Mouse (Mus musculus) heart, postnatal 0 days (tissue): ENCODE measurements around the gene Insc. TPM values are rescaled to one million over a fixed set of nuclear protein-coding genes. Genes with fewer than 3 reads are reported as not detected.
A peak's percentile ranks its signal among the peaks of the same experiment; 100 is the strongest.

Source experiments
- ATAC-seq: fragments of 200-750 bp; cut with Nextera tagmentation; 2 replicates; pipeline ENCODE4 v1.8.0; 2017; ENCODE audit warnings: low read depth, moderate number of reproducible peaks, moderate library complexity; ENCODE audit not compliant: insufficient read depth
- DNase-seq: peaks from one replicate; pipeline ENCODE4 v3.0.0-alpha.2; 2016; ENCODE audit warnings: low spot score
- H3K27ac ChIP-seq: fragments of 300-500 bp; sonication (generic); 2 replicates; pipeline ENCODE4 v1.5.1; 2014; ENCODE audit warnings: low read depth, mild to moderate bottlenecking
- H3K27me3 ChIP-seq: fragments of 300-500 bp; sonication (generic); 2 replicates; pipeline ENCODE4 v1.6.1; 2014; ENCODE audit warnings: low read length, mixed read lengths; ENCODE audit not compliant: control insufficient read depth, insufficient read depth
- H3K36me3 ChIP-seq: fragments of 300-500 bp; sonication (generic); replicated peaks from 2 replicates; pipeline ENCODE4 v1.6.1; 2014; ENCODE audit warnings: low read length, mixed read lengths; ENCODE audit not compliant: control insufficient read depth, insufficient read depth
- H3K4me1 ChIP-seq: fragments of 300-500 bp; sonication (generic); 2 replicates; pipeline ENCODE4 v1.6.1; 2014; ENCODE audit warnings: antibody characterized with exemption; ENCODE audit not compliant: control insufficient read depth, insufficient read depth
- H3K4me2 ChIP-seq: fragments of 300-500 bp; sonication (generic); 2 replicates; pipeline ENCODE4 v1.6.1; 2014; ENCODE audit warnings: low read depth, mild to moderate bottlenecking, low read length, moderate library complexity
- H3K4me3 ChIP-seq: fragments of 300-500 bp; sonication (generic); 2 replicates; pipeline ENCODE4 v1.5.1; 2014; ENCODE audit warnings: low read depth, low read length
- H3K9ac ChIP-seq: fragments of 300-500 bp; sonication (generic); replicated peaks from 2 replicates; pipeline ENCODE4 v1.6.1; 2014; ENCODE audit warnings: low read depth, low read length, mixed read lengths
- H3K9me3 ChIP-seq: fragments of 300-500 bp; sonication (generic); replicated peaks from 2 replicates; pipeline ENCODE4 v1.6.1; 2016; ENCODE audit warnings: low read length; ENCODE audit not compliant: control insufficient read depth
- CTCF ChIP-seq: IDR thresholded peaks from 2 replicates; pipeline ENCODE4 v1.5.1; 2016; ENCODE audit warnings: antibody characterized with exemption, control low read depth, low read depth
- EP300 ChIP-seq: IDR thresholded peaks from 2 replicates; pipeline ENCODE4 v1.6.1; 2016; ENCODE audit warnings: antibody characterized with exemption, low read depth
- WGBS: fragments of 180-500 bp; shearing (Covaris S2); extraction: QIAGEN DNeasy Blood & Tissue Kit; methylation state at CpG from one replicate; pipeline ENCODE4 v1.1.7; 2014; 5-methylcytosine and 5-hydroxymethylcytosine counted together
- polyA plus RNA-seq: library from polyadenylated mRNA; unstranded; fragments of >200 nt; fragmentation: Nextera tagmentation; extraction: Ambion mirVana; gene quantifications from 2 replicates; pipeline ENCODE4 v1.2.1, GENCODE M21; 2015
- total RNA-seq: library from RNA; depleted of rRNA; stranded (reverse); fragments of >200 nt; gene quantifications from 2 replicates; pipeline ENCODE4 v1.2.3, GENCODE M21; 2014; ENCODE audit warnings: low replicate concordance

Insc gene
- total and polyA plus RNA-seq, 2 experiments from 2014 or later: 3.2 to 16.8 TPM

- Histone ChIP-seq H3K9me3 (peaks cover 5% of the 10 kb centered on the region; the same call in 1 of the 2 replicates), H3K4me2 (no peak overlapping the region), H3K9ac (no peak overlapping the region), H3K4me3 (no peak overlapping the region), H3K36me3 (no peaks in the 10 kb centered on the region), H3K27ac (no peak overlapping the region), H3K27me3 (no peaks in the 10 kb centered on the region), H3K4me1 (no peaks in the 10 kb centered on the region)
- no peak for DNase-seq
- ATAC-seq: no peak
- TF ChIP-seq CTCF (no peak), EP300 (no peak)
- WGBS: 77% methylated on average over 2 of the region's 2 CpGs
Measured at GRCm38 (mm10) chr7:114794400-114794799, 50.9 kb downstream of the Insc start.

GRCm38 (mm10) chr7:114802576-114802975, 59.1 kb downstream of the Insc start:
- no peaks in the 10 kb centered on the region for H3K4me1 ChIP-seq
- no peak overlapping the region for H3K4me3 ChIP-seq
- no peaks in the 10 kb centered on the region for H3K36me3 ChIP-seq
- DNase-seq (no peak), ATAC-seq (no peak)
- no peaks in the 10 kb centered on the region for H3K27me3 ChIP-seq
- H3K9me3 ChIP-seq: no peaks in the 10 kb centered on the region
- no peak overlapping the region for H3K9ac ChIP-seq
- H3K4me2 ChIP-seq: no peak overlapping the region
- no peak for TF ChIP-seq CTCF
- no peak for TF ChIP-seq EP300
- no peak overlapping the region for H3K27ac ChIP-seq
- WGBS: 66% methylated on average over 8 of the region's 8 CpGs

- Histone ChIP-seq H3K27ac (no peak overlapping the region), H3K36me3 (no peaks in the 10 kb centered on the region), H3K27me3 (no peaks in the 10 kb centered on the region), H3K9ac (no peak overlapping the region), H3K4me3 (no peak overlapping the region), H3K9me3 (no peaks in the 10 kb centered on the region), H3K4me2 (no peak overlapping the region), H3K4me1 (no peaks in the 10 kb centered on the region)
- 67% methylated on average over 2 of the region's 2 CpGs for WGBS
- TF ChIP-seq EP300 (no peak), CTCF (no peak)
- DNase-seq: no peak
- no peak for ATAC-seq
Measured at GRCm38 (mm10) chr7:114805311-114805710, 61.8 kb downstream of the Insc start.

- H3K36me3 ChIP-seq: no peaks in the 10 kb centered on the region
- no peak overlapping the region for H3K4me2 ChIP-seq
- H3K4me1 ChIP-seq: no peaks in the 10 kb centered on the region
- no peak overlapping the region for H3K4me3 ChIP-seq
- H3K9me3 ChIP-seq: no peaks in the 10 kb centered on the region
- no peak overlapping the region for H3K9ac ChIP-seq
- ATAC-seq (no peak), DNase-seq (no peak)
- H3K27ac ChIP-seq: no peak overlapping the region
- H3K27me3 ChIP-seq: no peaks in the 10 kb centered on the region
- no peak for TF ChIP-seq CTCF
- no peak for TF ChIP-seq EP300
- 68% methylated on average over 5 of the region's 5 CpGs for WGBS
Measured at GRCm38 (mm10) chr7:114807343-114807742, 63.8 kb downstream of the Insc start.

- Histone ChIP-seq H3K9ac (no peak overlapping the region), H3K4me3 (no peak overlapping the region), H3K36me3 (no peaks in the 10 kb centered on the region), H3K4me2 (no peak overlapping the region), H3K9me3 (no peaks in the 10 kb centered on the region), H3K27ac (no peak overlapping the region), H3K4me1 (no peaks in the 10 kb centered on the region), H3K27me3 (no peaks in the 10 kb centered on the region)
- no peak for ATAC-seq
- WGBS: 78% methylated on average over 3 of the region's 3 CpGs
- DNase-seq: no peak
- no peak for TF ChIP-seq EP300
- TF ChIP-seq CTCF: no peak
Measured at GRCm38 (mm10) chr7:114808341-114808740, 64.8 kb downstream of the Insc start.

- ATAC-seq (peak; percentile 87), DNase-seq (peak; percentile 78)
- no peak overlapping the region for H3K4me2 ChIP-seq
- peak; percentile 97 for TF ChIP-seq CTCF
- TF ChIP-seq EP300: no peak
- no peak overlapping the region for H3K9ac ChIP-seq
- no peaks in the 10 kb centered on the region for H3K9me3 ChIP-seq
- no peak overlapping the region for H3K27ac ChIP-seq
- 10% methylated on average over 6 of the region's 6 CpGs for WGBS
- H3K27me3 ChIP-seq: no peaks in the 10 kb centered on the region
- no peak overlapping the region for H3K4me3 ChIP-seq
- H3K4me1 ChIP-seq: no peaks in the 10 kb centered on the region
- no peaks in the 10 kb centered on the region for H3K36me3 ChIP-seq
Measured at GRCm38 (mm10) chr7:114817291-114817806, 73.9 kb downstream of the Insc start.
